Mouse (Mus musculus): ENCODE data around the gene Chd1.
A peak's percentile ranks its signal among the peaks of the same experiment; 100 is the strongest.
"Not testable (repeated sequence)": the region's sequence is repeated elsewhere in the genome, so short reads cannot be mapped to it uniquely, and the experiment has no call there.

DNA sequence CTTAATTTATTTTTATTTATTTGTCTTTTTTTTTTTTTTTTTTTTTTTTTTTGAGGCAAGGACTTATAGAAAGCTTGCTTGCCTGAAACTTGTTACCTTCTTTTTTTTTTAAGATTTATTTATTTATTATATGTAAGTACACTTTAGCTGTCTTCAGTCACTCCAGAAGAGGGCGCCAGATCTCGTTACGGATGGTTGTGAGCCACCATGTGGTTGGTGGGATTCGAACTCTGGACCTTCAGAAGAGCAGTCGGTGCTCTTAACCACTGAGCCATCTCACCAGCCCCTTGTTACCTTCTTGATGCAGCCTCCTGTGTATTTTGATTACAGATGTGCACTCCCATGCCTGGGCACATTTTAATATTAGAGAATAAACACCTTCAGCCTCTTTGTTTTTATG, 46.5 kb downstream of the Chd1 start:
- TF ChIP-seq CTCF (IDR thresholded peaks at IDR 0.05; ENCODE audit: borderline replicate concordance, extremely low read depth, insufficient read depth, insufficient read length): 0 out of 2 replicates have a peak, but pooled peaks have one; percentile 8
- not testable (repeated sequence) for TF ChIP-seq POLR2A (IDR thresholded peaks at IDR 0.05; ENCODE audit: borderline replicate concordance, extremely low read depth, insufficient read depth, insufficient read length, poor library complexity, severe bottlenecking)

All from brain, embryonic 14.5 days (tissue).